Mouse (Mus musculus) embryonic fibroblast, embryonic 13.5 days (primary cell): ENCODE data around the gene Myo1d.

Experiments
- CTCF ChIP-seq: IDR thresholded peaks from 2 replicates; pipeline ENCODE4 v1.5.1; 2011; ENCODE audit warnings: mild to moderate bottlenecking, control low read depth, low read length, moderate library complexity, borderline replicate concordance; ENCODE audit not compliant: insufficient read depth
- POLR2A ChIP-seq: IDR thresholded peaks from 2 replicates; pipeline ENCODE4 v1.6.1; 2011; ENCODE audit warnings: low read depth, mild to moderate bottlenecking, control low read depth, low read length, moderate library complexity

- TF ChIP-seq CTCF (no peak), POLR2A (no peak)
Observed at GRCm38 (mm10) chr11:80791677-80792432, 12.0 kb upstream of the Myo1d start.
